Mouse (Mus musculus): ENCODE data around the gene Slc28a2.
A peak's percentile ranks its signal among the peaks of the same experiment; 100 is the strongest.
"Not testable (repeated sequence)": the region's sequence is repeated elsewhere in the genome, so short reads cannot be mapped to it uniquely, and the experiment has no call there.

Slc28a2 gene

GRCm38 (mm10) chr2:122426200-122426599 lies at the start of gene Slc28a2:
Gene Slc28a2 (plus strand): TSS chr2:122426477.
- not testable (repeated sequence) for DNase-seq (ENCODE audit: extremely low read depth, insufficient read length, low spot score)

DNA sequence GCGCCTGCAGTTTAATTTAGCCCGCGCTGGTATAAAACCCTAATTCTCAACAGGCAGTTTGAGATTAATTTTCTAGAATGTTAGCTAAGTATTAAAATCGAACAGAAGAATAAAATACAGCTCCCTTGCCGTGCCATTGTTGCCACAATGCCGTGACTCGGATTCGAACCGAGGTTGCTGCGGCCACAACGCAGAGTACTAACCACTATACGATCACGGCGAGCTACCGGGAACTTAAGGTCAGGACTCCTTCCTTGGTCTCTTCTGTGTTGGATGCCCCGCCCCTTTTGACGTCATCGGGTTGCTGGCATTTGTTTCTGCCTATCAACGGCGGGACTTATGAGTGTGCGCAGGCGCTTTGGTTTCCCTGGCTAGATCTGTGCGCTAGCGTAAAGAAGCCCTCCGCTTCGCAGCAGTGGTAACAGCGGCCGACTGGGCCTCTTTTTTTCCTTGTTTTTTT lies 49.0 kb upstream of the Slc28a2 start:
- peak; percentile 91 for DNase-seq (ENCODE audit: extremely low read depth, insufficient read length, low spot score)

- DNase-seq (ENCODE audit: extremely low read depth, insufficient read length, low spot score), result peak; percentile 86
These were observed 48.5 kb upstream of the Slc28a2 start for GRCm38 (mm10) chr2:122377751-122378246.

DNA sequence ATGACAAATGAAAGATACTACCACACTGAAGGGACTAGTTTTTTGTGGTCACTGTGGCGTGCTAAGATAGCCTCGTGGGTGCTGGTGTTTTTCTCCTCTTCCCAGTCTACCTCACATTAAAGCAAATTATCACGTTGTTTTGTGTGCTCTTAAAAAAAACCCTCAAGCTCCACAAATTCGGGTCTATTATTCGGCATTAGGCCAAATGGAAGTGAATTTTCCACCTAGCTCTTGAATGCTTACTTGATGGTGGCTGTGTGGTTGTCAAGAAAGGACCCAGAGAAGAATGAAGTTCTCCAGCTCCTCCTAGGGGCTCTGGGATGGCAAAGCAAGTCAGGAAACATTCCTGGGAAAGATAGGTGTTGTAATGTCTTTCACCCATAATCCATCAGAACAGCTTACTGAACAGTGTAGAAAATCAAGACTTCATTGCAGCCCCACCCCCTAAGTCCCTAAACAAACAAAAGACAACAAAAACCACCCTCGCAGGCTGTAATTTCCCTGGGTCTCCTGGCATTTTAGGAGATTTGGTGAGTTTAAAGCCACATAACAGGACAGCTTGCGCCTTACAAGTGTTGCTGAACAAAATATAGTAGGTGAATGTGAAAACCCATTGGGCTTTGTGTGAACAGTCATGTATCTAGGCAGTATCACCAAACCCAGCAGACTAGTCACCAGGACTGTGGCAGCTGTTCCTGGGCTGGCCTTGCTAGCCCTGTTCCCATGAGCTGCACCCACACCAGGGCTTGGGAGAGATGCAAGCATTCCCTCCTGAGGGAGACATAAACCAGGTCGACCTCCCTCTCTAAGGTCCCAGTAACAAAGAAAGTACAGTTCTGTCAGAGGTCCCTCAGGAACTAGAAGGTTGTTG lies 47.6 kb upstream of the Slc28a2 start:
- DNase-seq (ENCODE audit: extremely low read depth, insufficient read length, low spot score), result peak; percentile 69

- DNase-seq (ENCODE audit: extremely low read depth, insufficient read length, low spot score), result no peak
These were observed 47.0 kb upstream of the Slc28a2 start for GRCm38 (mm10) chr2:122379292-122379650.

DNA sequence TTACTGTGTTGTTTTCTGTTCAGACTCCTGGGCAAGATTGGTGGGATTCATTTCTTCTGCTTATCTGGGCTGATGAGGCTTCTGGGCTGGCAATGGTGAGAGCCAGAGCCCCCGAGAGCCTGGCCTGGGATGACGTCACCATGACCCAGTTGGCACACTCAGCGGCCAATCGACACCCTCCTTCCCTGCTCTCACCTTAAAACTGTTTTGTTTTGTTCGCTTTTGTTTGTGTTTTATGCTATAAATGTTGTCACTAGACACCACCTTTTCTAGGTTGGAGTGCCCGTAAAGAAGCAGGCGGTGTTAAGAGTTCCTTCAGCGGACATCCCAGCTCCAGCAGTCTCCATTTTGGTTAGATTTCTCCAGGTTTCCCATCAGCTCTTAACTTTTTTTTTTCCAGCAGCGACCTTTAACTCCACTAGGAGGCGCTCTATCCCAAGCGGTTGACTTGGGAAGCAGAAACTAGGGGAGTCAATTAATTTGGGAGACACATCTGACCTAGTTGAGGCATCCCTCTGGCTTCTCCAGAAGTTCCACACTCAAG lies 45.4 kb upstream of the Slc28a2 start:
- DNase-seq (ENCODE audit: extremely low read depth, insufficient read length, low spot score), result peak; percentile 48

DNA sequence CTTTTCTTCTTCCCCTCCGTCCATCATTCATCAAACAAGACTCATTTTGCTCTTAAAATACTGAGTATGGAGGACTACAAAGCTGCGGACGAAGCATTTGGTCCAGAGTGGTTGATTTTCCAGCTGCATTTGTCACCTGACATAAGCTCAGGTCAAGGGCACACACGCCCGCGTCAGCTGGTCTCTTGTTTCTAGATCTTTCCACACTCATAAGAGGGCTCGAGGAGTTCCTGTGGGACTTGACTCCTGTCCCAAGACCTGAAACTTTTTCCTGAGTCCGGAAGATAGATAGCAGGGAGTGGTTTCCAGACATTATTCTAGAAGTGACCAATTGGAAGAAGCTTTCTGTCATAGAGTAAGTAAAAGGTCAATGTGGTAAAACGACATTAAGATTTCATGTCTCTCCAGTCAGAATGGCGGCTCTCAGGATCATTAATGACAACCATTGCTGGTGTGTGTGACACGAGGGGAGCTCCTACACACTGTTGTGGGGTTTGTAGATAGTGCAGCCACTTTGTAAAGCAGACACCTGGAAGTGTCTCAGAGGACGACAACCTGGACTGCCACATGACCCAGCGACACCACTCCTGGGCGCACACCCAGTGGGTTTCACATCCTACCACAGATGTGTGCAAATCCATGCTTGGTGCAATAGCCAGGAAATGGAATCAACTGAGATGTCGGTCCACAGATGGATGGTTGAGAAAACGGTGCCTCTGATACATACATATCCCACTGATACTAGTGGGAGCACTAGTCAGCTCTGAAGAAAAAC lies 44.8 kb upstream of the Slc28a2 start:
- no peak for DNase-seq (ENCODE audit: extremely low read depth, insufficient read length, low spot score)

GRCm38 (mm10) chr2:122382121-122382520 lies 44.2 kb upstream of the Slc28a2 start:
- DNase-seq (ENCODE audit: extremely low read depth, insufficient read length, low spot score), result no peak

GRCm38 (mm10) chr2:122385095-122385494 lies 41.2 kb upstream of the Slc28a2 start:
- DNase-seq (ENCODE audit: extremely low read depth, insufficient read length, low spot score), result no peak

DNA sequence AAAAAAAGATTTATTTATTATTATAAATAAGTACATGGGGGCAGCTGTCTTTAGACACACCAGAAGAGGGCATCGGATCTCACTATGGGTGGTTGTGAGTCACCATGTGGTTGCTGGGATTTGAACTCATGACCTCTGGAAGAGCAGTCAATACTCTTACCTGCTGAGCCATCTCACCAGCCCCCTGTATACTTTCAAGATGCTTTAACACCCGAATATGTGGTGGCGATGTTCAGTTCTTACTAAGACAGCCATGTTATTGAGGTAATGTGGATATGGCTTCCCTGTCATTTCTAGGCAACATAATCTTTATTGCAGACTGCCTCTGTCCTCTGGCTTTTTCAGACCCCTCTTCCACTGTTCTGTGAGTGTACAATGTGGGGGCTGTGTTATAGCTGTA lies 39.1 kb upstream of the Slc28a2 start:
- DNase-seq (ENCODE audit: extremely low read depth, insufficient read length, low spot score), result not testable (repeated sequence)

DNA sequence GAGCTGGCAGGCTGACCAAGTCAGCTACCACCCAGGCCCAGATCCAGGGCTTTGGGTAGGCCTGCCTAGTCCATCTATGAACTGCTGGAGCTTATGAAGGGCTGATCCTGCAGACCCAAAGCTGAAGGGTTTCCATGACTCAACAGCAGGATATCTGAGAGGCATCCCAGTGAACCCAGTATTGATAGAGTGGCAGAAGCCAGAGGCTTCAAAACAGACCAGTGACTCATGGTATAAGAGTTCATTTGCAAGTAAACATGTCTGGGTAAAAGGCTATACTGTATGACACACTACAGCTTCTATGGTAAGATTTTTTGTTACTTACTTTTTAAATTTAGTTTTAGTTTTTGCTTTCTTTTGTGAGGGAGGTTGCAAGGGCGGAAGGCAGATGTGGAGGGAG lies 30.1 kb upstream of the Slc28a2 start:
- DNase-seq (ENCODE audit: extremely low read depth, insufficient read length, low spot score), result no peak

- DNase-seq (ENCODE audit: extremely low read depth, insufficient read length, low spot score), result no peak
These were observed 18.7 kb upstream of the Slc28a2 start for GRCm38 (mm10) chr2:122407607-122408006.

GRCm38 (mm10) chr2:122408928-122409327 lies 17.3 kb upstream of the Slc28a2 start:
- DNase-seq (ENCODE audit: extremely low read depth, insufficient read length, low spot score), result no peak

GRCm38 (mm10) chr2:122426645-122427044 lies 368 bp downstream of the Slc28a2 start:
- DNase-seq (ENCODE audit: extremely low read depth, insufficient read length, low spot score), result not testable (repeated sequence)

GRCm38 (mm10) chr2:122438706-122439482 lies 12.6 kb downstream of the Slc28a2 start:
- not testable (repeated sequence) for DNase-seq (ENCODE audit: extremely low read depth, insufficient read length, low spot score)

DNA sequence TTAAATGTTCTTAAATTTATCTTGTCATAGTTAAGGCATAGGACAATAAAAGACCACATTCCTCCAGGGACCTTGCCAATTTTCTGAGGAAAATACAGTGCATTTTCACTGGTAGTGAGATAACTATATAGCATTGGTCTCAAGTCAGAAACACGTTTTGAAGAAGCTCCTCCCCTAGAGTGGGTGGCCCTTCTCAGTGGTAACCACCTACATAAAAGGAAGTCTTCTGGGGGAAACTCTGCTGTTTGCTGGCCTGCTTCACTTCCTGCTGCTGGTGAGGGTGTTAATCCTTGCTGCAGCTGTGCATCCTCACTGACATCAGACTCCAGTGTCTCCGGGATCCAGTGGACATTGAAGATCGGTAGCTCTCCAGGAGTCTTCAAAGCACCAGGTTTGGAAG lies 14.2 kb downstream of the Slc28a2 start:
- not testable (repeated sequence) for DNase-seq (ENCODE audit: extremely low read depth, insufficient read length, low spot score)

GRCm38 (mm10) chr2:122441000-122441933 lies 15.0 kb downstream of the Slc28a2 start:
- DNase-seq (ENCODE audit: extremely low read depth, insufficient read length, low spot score), result no peak

DNA sequence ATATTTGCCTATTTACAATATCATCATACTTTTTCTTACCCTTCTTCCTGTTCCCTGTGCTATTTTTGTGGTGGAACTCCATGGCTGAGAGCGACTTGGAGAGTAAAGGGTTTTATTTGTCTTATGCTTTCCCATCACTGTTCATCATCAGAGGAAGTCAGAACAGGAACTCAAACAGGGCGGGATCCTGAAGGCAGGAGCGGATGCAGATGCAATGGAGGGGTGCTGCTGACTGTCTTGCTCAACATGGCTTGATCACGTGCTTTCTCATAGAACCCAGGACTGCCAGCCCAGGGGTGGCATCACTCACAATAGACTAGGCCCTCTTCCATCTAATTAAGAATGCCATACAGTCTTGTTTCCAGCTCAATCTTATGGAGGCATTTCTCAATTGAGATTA lies 24.1 kb downstream of the Slc28a2 start:
- DNase-seq (ENCODE audit: extremely low read depth, insufficient read length, low spot score), result no peak

- no peak for DNase-seq (ENCODE audit: extremely low read depth, insufficient read length, low spot score)
These were observed 26.1 kb downstream of the Slc28a2 start for GRCm38 (mm10) chr2:122452426-122452825.
